Mouse (Mus musculus) forelimb bud, embryonic 11.5 days (tissue): ENCODE results near the gene Gm20388.

Experiments used
- DNase-seq: peaks from one replicate; pipeline ENCODE4 v3.0.0-alpha.2; 2012; ENCODE audit warnings: low read depth, low spot score

Gene Gm20388

DNA sequence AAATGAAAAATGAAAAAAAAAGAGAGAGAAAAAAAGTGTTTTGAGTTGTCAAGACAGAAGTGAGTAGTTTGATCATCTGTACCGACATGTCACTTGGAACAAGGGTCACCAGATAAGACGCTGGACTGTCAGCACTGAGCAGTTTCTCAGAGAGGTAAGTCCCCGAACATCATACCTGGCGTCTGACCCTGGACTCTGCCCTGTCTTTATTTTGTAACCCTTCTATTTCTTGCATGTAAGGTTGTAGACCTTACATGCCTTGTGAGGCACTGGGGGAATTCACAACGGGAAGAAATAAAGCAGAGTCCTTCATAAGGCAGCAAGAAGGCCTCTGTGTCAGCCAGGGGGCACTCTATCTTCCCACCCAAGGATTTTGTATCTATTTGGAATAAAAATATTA is 2014.0 kb downstream of the Gm20388 start:
- DNase-seq: no peak

DNA sequence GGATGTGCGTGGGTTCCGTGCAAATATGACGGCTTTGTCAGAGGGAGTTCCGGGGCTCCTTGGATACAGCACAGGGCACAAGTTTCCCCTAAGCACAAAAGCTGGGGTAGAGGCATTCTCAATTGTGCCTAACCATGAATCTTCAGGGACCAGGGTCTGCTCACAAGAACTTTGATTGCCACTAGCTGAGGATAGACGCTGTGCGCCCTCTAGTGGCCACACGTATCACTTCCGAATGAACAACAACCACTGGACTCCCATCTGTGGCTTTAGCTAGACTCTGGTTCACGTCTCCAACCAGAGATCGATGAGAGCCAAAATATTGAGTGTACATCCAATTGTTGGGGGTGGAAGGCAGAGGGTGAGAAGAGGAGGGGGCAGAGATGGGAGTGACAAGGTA is 2015.0 kb downstream of the Gm20388 start:
- peak; percentile 85 for DNase-seq

DNA sequence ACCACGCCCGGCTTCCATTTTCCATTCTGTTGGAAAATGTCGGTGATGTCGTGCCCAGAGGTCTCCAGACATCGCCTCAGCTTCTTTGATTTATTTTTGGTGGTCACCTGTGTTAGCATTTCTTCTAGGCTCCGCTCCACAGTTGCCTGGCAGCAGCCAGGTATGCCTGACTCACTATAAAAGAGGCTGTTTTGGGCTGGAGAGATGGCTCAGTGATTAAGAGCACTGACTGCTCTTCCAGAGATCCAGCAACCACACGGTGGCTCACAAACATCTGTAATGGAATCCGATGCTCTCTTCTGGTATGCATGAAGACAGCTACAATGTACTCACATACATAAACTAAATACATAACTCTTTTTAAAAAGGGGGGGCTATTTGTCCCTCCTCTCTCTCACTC is 2015.6 kb downstream of the Gm20388 start:
- no peak for DNase-seq

DNA sequence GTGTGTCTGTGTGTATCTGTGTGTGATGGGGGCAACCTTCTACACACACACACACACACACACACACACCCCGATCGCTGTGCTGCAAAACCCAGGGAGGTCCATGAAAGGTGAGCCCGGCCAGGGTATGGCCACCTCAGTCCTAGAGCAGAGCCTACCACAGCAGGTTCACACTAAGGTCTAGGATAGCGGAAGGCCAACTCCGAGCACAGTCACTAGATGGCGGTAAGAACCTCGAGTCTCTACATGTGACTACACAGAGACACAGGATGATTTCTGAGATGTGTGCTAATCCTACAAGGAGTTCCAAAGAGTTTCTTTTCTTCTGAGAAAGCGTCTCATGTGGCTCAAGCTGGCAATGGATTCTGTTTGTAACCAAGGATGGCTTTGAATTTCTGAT is 2016.7 kb downstream of the Gm20388 start:
- no peak for DNase-seq

DNA sequence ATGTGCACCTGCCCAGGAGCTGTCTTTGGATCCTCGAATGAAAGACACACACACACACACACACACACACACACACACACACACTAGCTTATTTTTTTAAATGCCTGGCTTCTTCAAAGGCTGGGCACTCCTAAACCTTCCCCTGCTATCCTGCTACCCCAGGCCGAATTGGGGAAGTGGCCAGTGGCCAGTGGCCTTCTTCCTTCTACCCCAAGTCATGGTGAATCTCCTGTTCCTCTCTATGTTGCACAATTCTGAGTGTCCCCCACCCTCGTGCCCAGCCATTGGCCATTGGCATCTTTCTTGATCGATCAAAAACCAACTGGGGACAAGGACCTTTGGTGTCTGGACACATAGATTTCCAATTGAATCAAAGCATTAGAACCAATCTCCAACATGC is 2019.4 kb downstream of the Gm20388 start:
- no peak for DNase-seq

DNA sequence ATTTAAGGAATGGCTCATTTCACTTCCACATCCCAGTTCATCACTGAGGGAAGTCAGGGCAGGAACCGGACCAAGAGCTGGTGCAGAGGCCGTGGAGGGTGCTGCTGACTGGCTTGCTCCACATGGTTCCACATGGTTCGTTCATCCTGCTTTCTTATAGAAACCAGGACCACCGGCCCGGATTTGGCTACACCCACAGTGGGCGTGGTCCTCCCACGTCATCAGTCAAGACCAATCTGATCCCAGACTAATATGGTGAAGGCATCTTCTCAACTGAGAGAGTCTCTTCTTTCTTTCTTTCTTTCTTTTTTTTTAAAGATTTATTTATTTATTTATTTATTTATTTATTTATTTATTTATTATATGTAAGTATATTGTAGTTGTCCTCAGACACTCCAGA is 2020.9 kb downstream of the Gm20388 start:
- DNase-seq: no peak

DNA sequence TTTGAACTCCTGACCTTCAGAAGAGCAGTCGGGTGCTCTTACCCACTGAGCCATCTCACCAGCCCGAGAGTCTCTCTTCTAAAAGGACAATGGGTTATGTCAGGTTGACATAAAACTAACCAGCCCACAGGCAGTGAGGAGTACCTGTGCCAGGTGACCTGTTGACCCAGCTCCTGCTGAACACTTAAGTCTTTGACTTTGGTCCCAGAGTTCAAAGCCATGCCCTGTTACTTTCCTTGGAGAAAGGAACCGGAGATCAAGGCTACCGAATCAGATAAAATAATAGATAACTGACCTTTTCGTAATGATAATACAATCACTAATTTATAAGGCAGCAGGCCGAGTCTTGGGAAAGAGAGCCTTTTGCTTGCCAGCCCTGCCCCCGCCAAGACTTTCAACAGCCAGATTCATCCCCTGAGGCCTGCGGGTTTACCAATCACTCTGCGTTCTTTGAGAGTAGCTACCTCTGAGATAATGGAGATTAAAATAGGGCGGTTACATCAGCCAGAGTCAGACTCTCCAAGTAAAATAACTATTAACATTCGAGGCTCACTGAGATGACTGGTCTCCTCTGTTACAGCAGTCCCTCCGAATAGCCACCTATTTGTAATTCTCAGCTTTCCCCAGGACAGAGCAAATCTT is 2021.5 kb downstream of the Gm20388 start:
- no peak for DNase-seq

DNA sequence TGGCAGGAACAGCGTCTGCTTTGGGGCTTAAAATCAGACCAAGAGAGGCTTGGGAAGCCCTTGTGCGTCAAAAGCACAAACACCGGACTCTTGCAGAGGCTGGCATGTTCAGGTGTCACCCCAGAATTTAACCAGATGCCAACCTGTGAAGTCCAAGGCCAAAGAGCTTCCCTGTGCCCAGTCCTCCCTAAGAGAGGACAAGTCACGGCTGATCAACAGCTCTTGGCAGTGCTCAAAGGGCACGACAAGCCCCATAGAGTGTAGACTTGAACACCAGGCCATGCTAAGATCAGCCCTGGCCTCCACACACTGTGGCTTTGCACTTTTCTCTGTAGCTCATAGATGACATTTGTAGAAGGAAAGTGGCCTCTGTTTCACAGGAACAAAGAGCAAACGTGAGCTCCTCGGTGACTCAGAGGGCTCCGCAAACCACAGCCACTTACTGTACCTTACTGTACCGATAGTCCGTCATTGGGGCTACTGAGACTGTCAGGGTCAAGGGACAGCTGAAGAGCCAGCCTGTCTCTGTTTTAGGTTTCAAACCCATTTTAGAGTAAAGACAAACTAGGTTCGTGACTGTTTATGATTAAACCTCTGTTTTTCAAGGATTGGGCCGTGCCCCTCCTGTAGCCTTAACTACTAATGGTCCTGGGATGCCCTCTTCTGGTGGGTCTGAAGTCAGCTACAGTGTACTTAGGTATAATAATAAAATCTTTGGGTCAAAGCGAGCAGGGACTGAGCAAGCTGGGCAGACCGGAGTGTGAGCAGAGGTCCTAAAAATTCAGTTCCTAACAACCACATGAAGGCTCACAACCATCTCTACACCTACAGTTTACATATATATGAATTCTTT is 2022.3 kb downstream of the Gm20388 start:
- no peak for DNase-seq

DNA sequence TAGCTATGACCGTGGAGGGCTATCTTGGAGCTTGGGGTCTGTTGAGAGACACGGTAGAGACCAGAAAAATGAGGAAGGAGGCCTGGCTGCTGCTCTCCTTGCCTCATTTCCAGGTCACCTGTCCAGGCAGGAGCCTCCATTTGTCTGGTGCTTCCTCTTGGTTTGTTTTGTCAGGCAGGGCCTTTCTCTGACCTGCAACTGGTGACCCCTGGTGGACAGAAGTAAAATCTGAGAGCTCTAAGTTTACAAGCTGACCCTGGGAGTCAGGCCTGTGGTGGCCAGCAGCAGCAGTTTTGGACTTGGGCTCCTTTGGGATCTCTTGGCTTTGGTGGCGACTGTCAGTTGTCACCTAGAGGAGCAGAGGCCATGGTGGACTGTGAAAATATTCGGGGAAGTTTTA is 2023.9 kb downstream of the Gm20388 start:
- peak; percentile 45 for DNase-seq

DNA sequence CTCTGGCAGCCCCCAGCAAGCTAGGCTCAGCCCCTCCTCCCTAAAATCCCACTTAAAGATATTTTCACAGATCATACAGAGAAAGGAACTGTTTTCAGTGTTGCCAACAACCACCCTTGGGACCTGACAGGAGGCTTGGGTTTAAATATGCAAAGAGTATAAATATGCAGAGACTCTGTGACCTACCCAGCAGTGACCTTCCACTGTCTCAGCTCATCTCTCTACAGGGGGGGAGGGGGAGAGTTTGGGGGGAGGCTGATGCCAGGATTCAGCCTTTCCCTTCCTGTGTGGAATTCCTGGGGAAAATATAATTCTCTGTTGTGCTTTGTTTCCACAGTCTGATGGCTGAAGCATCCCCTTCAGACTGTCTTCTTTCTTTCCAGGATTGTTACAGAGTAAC is 2024.3 kb downstream of the Gm20388 start:
- no peak for DNase-seq

DNA sequence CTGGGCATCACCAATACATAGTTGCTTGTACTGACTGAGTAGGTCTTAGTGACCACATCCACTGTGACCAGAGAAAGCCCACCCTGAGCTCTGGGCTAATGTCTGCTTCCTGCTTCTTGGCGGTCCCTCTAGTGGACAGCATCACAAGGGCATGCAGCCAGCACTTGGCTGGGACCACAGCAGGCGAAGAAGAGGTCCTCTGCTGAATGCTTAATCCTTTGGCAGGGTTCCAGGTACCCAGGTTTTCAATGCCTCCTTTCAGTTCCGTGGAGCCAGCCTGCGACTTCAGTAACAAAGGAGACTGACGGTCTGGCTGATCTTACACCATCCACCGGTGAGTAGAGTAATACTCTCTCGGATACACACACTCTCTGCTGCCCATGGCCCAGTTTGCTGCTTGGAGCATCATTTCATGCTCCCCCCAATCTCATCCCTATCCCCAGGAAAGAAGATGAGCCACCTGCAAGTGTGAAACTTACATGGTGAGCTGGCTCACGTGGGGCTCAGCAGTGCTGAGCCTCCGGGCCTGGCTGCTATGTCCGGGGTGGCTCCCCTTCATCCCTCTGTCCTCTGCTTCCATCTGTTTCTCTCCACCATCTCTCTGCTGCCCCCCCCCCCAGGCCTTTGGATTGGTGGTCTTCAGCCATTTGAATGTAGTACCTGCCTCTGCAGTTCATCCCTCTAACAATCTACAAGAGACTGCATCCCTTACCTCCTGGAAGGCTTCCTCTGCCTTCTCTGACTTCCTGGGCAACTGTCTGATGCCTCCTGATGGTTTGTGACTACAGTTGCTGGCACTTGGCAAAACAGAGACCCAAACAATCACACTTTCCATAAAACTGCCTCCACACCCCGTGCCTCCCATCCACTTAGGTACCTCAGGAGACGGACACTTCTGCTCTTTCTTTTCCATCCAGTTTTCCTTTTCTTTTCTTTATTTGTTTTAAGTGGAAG is 2025.0 kb downstream of the Gm20388 start:
- peak; percentile 58 for DNase-seq

DNA sequence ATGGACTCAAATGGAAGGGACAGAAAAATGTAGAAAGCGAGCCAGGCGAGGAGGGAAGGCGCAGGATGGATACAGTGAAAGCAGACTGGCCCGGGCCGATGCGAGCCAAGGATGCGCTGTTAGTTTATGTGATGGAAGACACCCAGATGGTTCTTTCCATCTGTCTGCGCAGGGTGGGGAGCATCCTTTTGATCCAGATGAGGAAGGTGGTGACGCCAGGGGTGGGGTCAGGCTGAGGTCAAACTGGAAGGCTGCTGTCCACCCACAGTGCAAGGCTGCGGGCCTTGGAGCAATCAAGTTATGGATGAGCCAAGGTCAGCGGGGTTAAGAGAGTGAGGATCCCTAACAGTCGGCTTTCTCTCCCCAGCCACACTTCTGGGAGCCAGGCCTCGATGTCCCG is 2025.8 kb downstream of the Gm20388 start:
- no peak for DNase-seq

DNA sequence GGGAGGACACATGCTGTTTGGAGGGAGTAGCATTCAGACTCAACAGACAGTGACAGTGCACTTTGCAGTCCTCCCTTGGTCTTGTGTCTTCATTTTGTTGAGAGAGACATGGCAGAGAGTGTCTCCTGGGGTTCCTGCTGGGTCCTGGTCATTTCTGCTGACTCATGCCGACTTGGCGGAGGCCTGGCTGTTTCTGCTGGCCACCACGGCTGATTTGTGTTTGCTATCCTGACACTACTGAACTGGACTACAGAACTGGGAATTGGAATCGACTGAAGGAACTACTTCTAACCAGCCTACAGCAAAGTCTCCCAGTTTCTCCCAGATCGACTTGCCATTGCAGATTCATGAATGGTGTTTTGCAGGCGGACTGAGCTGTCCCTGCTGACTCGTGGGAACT is 2028.1 kb downstream of the Gm20388 start:
- DNase-seq: no peak

DNA sequence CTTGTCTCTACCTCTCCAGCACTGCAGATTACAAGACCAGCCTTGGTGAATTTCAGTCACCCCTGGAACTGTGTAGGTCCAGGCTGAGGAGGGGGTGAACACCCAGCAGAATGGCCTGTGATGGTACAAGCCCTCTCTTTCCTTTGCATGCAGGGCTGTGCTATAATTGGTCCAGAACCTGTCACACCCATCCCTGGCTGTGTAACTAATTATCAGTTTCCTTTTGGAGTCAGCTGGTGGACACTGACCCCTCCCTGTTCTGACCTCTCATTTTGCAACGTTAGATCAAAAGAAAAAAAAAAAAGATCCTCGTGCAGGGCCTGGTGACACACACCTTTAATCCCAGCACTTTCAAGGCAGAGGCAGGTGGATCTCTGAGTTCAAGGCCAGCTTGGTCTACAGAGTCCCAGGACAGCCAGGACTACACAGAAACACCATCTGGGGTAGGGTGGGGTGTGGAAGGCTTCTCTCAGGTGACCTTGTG is 2032.5 kb downstream of the Gm20388 start:
- no peak for DNase-seq

DNA sequence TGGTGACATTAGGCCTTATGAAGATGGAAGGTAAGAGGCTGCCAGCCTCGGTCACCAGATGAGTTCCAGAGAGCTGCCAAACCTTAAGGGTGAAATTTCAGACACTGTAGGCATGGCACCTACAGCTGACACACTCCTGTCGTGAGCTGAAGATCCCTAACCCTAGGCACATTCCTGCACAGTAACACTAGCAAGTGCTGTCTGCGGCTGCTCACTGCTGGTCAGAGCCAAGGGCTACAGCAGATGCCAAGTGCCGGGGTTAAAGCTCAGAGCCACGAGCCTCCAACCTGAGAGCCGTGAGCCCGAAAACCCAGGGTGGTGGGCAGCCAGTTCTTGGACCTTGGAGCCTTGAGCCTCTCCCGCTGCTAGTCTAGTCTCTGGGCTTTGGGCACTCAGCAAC is 2033.1 kb downstream of the Gm20388 start:
- no peak for DNase-seq

DNA sequence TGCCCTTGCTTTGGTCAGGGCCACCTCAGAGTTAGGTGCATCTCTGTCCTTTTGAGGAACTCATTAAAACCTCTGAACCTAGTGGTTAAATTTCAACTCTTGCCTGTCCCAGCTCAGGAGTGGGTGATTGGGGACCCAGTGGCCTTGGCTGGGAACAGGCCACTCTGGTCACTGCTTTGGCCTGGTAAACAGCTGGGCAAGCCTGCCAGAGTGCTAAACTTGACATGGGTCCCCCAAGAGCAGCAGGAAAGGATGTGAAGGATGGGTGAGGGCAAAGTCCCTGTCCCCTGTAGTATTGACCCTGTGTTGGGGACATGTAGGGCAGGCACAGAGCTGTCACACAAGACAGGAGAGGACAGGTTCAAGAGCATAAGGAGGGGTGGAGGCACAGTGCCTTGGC is 2034.2 kb downstream of the Gm20388 start, which contains the start of gene Car5a:
Gene Car5a, minus strand, starts transcription at position 74 of the 400 bp plus-strand sequence.
- no peak for DNase-seq

DNA sequence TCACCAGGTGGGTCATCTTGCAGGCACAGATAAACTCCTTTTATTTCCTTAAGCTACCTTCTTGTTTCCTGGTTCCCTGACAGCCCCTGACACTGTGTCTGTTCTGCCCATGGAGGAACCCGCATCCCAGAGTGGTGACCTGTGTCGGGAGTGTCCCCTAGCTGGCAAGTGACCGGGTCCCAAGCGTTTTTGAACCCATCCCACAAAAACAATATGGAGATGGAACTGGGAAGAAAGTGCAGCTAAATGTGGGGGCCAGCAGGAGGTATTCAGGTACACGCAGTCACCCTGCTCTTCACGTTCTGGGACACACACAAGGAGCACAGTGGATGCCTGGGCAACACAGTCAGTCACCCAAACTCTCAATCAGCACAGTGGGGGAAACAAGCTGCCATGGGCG is 2035.7 kb downstream of the Gm20388 start:
- no peak for DNase-seq

DNA sequence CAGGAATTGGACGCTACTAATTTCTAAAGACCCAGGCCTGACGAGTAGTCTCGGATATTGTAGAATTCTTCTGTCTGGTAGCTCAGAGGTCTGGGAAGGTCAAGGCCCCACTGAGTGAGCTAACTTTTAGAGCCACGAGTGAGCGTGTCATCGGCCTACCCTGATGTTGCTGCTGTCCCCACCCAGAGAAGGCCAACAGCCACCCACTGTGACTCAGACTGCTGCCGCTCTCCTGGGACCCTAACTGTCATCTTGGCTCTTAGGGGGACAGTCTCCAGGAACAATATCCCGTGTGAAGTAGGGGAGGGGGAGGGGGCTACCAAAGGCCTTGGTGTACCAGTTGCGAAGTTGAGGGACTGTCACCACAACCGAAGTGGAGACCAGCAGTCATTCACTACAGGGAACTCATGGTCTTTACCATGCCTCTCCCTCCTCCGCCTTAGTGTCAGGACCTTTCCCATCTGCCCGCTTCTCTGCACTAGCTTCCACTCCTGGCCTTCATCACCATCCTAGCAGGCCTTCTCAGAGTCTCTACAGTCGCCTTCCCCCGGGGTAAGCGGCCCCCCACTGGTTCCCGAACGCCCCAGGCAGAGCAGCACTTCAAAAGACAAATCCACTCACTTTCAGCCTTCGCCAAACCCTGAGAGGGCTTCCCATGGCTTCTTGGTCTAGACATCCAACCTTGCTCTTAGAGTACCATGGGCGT is 2036.6 kb downstream of the Gm20388 start:
- DNase-seq: no peak

DNA sequence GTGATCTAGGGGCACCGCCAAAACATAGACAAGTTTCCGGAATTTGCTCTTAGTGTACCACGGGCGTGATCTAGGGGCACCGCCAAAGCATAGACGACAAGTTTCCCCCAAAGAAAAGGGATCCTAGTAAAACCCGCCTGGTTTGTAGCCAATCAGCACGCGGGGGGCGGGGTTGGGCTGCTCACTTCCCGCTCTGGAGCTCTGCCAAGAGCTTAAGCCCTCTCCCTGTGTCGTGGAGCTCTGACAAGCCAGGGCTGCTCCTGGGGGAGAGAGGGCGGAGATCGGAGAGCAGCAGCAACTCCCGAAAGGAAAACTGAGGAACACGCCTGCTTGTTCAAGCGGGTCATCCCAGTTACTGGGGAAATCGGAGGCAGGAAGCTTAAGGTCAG is 2037.1 kb downstream of the Gm20388 start:
- DNase-seq: peak; percentile 94

DNA sequence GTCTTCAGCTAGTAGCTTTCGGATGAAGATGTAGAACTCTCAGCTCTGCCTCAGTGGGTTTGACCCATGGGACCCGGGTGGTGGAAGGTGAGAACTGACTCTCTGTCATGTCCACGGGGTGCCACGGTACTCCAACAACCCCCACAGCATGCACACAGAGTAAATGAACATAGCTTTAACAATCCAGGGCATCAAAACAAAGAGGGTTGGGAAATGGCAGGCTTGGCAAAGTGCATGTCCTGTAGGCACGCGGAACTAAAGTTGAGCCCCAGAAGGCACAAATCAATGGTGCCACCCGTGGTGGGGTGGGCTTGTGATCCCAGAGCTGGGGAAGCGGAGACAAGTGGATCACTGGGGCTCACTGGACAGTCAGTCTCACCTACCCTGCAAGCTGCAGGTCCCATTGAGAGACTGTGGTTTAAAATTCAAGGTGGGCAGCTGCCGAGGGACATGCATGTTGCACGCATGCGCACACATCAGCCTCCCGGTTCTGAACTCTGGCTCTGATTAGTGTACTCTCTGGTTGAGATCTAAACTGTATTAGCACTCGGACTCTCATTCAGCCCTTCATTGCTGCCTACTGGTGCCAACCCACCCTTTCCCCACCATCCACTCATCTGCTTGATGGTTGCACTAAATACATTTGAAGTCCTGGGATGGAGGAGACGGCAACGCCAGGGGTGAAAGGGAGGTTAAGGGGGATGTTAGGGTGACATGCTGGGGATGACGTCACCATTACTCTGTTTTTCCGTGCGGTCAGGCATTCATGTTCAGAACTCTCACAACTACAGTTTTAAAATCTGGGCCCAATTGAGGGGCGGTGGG is 2037.9 kb downstream of the Gm20388 start:
- DNase-seq: no peak
